In genomic region chr4:61909409-61909808, GRCm38 (mm10) we compare ENCODE assay signal across 9 mouse cellular contexts.
DNase-seq lines count a peak whose midpoint lies in the region; ATAC-seq and TF ChIP-seq lines count a peak whose summit lies in the region.
"Had no signal": no experiment of that assay in that cellular context is flagged by ENCODE, and none has a peak within 500 bp of the region (broad histone marks: within the 10 kb centered on the region; RNA-seq: fewer than 3 reads in every experiment).

No protein-coding gene starts in this region.

- H3K36me3 ChIP-seq in intestine, postnatal 0 days (ENCODE audit: control insufficient read depth, insufficient read depth), result no peaks in the 10 kb centered on the region
- H3K36me3 ChIP-seq in intestine, embryonic 16.5 days (ENCODE audit: control insufficient read depth, insufficient read depth, low read length), result no peaks in the 10 kb centered on the region
- H3K36me3 ChIP-seq: limb, embryonic 13.5 days had no signal

- TF ChIP-seq CTCF in intestine, postnatal 0 days (IDR thresholded peaks at IDR 0.05; ENCODE audit: low read depth), result peak; percentile 75

- no peak for ATAC-seq in intestine, postnatal 0 days
- no peak for ATAC-seq in intestine, embryonic 16.5 days

- no peak overlapping the region for H3K9ac ChIP-seq in intestine, postnatal 0 days (ENCODE audit: low read depth, low read length)
- H3K9ac ChIP-seq in intestine, embryonic 16.5 days (ENCODE audit: low read depth, low read length), result no peak overlapping the region
- H3K9ac ChIP-seq: limb, embryonic 13.5 days had no signal

- DNase-seq in right cerebral cortex, adult 18-20 months, result peak; percentile 7
- DNase-seq in right cerebral cortex, postnatal 36 days (ENCODE audit: low spot score in 2 of 2), result no peak
- peak; percentile 44 for DNase-seq in brain, adult 2 months (ENCODE audit: low read depth, low spot score)
- DNase-seq in right cerebral cortex, postnatal 4 days, result peak; percentile 8
- DNase-seq in spleen, postnatal 14 days (ENCODE audit: low spot score in 2 of 2), result no peak
- DNase-seq: heart, postnatal 14 days had no signal

- no peak overlapping the region for H3K27ac ChIP-seq in intestine, postnatal 0 days (ENCODE audit: low read depth, low read length)
- no peak overlapping the region for H3K27ac ChIP-seq in intestine, embryonic 16.5 days (ENCODE audit: low read length)
- H3K27ac ChIP-seq: limb, embryonic 13.5 days had no signal

- no peak overlapping the region for H3K4me3 ChIP-seq in intestine, postnatal 0 days (ENCODE audit: low read depth, low read length)
- no peak overlapping the region for H3K4me3 ChIP-seq in intestine, embryonic 16.5 days (ENCODE audit: low read length)
- H3K4me3 ChIP-seq: limb, embryonic 13.5 days had no signal

- H3K4me1 ChIP-seq in intestine, postnatal 0 days (replicated peaks; ENCODE audit: control insufficient read depth, insufficient read depth, low read length), result no peaks in the 10 kb centered on the region
- H3K4me1 ChIP-seq in intestine, embryonic 16.5 days (ENCODE audit: control insufficient read depth, insufficient read depth, low read length), result no peaks in the 10 kb centered on the region
- H3K4me1 ChIP-seq: limb, embryonic 13.5 days had no signal

- WGBS in intestine, postnatal 0 days, result 77% methylated on average over 4 of the region's 4 CpGs
- WGBS in intestine, embryonic 16.5 days, result 77% methylated on average over 4 of the region's 4 CpGs

- no peaks in the 10 kb centered on the region for H3K27me3 ChIP-seq in intestine, postnatal 0 days (replicated peaks; ENCODE audit: control insufficient read depth, insufficient read depth, low read length)
- no peaks in the 10 kb centered on the region for H3K27me3 ChIP-seq in intestine, embryonic 16.5 days (replicated peaks; ENCODE audit: control insufficient read depth, insufficient read depth, low read length)
- H3K27me3 ChIP-seq: limb, embryonic 13.5 days had no signal

- no peaks in the 10 kb centered on the region for H3K9me3 ChIP-seq in intestine, postnatal 0 days (ENCODE audit: control insufficient read depth)
- no peaks in the 10 kb centered on the region for H3K9me3 ChIP-seq in intestine, embryonic 16.5 days (ENCODE audit: control insufficient read depth, low read length)

- H3K4me2 ChIP-seq in intestine, postnatal 0 days (replicated peaks; ENCODE audit: low read depth), result no peak overlapping the region
- no peak overlapping the region for H3K4me2 ChIP-seq in intestine, embryonic 16.5 days (ENCODE audit: low read depth, low read length)
- H3K4me2 ChIP-seq: limb, embryonic 13.5 days had no signal

Comparison
In these comparisons a context has a peak if more than half of its experiments do, and no peak if none do; other contexts are left out.
1. DNase-seq: peak in right cerebral cortex, adult 18-20 months (single experiment), brain, adult 2 months (single experiment) and right cerebral cortex, postnatal 4 days (single experiment); none in right cerebral cortex, postnatal 36 days (0 of 2) and spleen, postnatal 14 days (0 of 2).